In the genomic region with DNA sequence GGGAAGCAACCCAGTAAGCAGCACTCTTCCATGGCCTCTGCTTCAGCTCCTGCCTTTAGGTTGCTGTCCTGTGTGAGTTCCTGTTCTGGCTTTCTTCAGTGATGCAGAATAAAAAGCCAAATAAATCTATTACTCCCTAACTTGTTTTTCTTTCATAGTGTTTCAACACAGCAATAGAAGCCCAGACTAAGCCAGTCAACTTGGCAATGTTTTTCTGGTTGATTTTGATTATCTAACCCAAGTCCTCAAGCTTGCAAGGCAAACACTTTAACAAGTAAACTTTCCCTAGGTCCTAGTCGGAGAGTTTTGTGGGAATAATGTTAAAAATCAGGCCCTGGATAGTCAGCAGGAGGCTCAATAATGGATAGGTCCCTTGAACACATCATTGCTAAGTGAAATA, we compare ENCODE assay signal across 45 mouse cellular contexts. TPM values are rescaled to one million over a fixed set of nuclear protein-coding genes. Genes with fewer than 3 reads are reported as not detected.
"Had no signal": no experiment of that assay in that cellular context is flagged by ENCODE, and none has a peak within 500 bp of the region (broad histone marks: within the 10 kb centered on the region; RNA-seq: fewer than 3 reads in every experiment).

No protein-coding gene starts in this region.

- H3K36me3 ChIP-seq: limb, embryonic 10.5 days; limb, embryonic 12.5 days; limb, embryonic 13.5 days; limb, embryonic 15.5 days; liver, embryonic 13.5 days; liver, embryonic 15.5 days; lung, embryonic 15.5 days; midbrain, embryonic 10.5 days; midbrain, embryonic 12.5 days; midbrain, embryonic 13.5 days; midbrain, embryonic 15.5 days; neural tube, embryonic 12.5 days had no signal

- H3K9ac ChIP-seq: limb, embryonic 12.5 days; limb, embryonic 13.5 days; limb, embryonic 15.5 days; liver, embryonic 13.5 days; liver, embryonic 14.5 days; liver, embryonic 15.5 days; liver, postnatal 0 days; lung, embryonic 14.5 days; lung, embryonic 15.5 days; midbrain, embryonic 12.5 days; midbrain, embryonic 13.5 days; midbrain, embryonic 15.5 days; neural tube, embryonic 12.5 days had no signal

- H3K4me2 ChIP-seq: limb, embryonic 12.5 days; limb, embryonic 13.5 days; limb, embryonic 15.5 days; liver, embryonic 11.5 days; liver, embryonic 13.5 days; liver, embryonic 15.5 days; lung, embryonic 14.5 days; lung, embryonic 15.5 days; midbrain, embryonic 11.5 days; midbrain, embryonic 12.5 days; midbrain, embryonic 13.5 days; midbrain, embryonic 15.5 days; neural tube, embryonic 12.5 days had no signal

- H3K4me1 ChIP-seq: limb, embryonic 10.5 days; limb, embryonic 12.5 days; limb, embryonic 13.5 days; limb, embryonic 15.5 days; liver, embryonic 13.5 days; liver, embryonic 15.5 days; lung, embryonic 15.5 days; megakaryocyte, embryonic 14.5 days; midbrain, embryonic 10.5 days; midbrain, embryonic 12.5 days; midbrain, embryonic 13.5 days; midbrain, embryonic 15.5 days; neural tube, embryonic 12.5 days had no signal

- H3K9me3 ChIP-seq: limb, embryonic 10.5 days; limb, embryonic 15.5 days; liver, embryonic 15.5 days had no signal

- DNase-seq: left cerebral cortex, postnatal 4 days; liver; liver, embryonic 13.5 days; liver, postnatal 0 days; lung, adult 18-20 months; lung, adult 2 months; lung, embryonic 14.5 days; lung, postnatal 10 days; lung, postnatal 14 days; lung, postnatal 36 days; lung, postnatal 4 days; midbrain, embryonic 14.5 days had no signal

- H3K27ac ChIP-seq: left cerebral cortex, adult 2 months; limb, embryonic 10.5 days; limb, embryonic 12.5 days; limb, embryonic 13.5 days; limb, embryonic 15.5 days; liver, embryonic 13.5 days; liver, embryonic 14.5 days; liver, embryonic 15.5 days; lung, embryonic 15.5 days; macrophage; midbrain, embryonic 10.5 days; midbrain, embryonic 12.5 days; midbrain, embryonic 13.5 days; midbrain, embryonic 15.5 days; neural tube, embryonic 12.5 days had no signal

- H3K27me3 ChIP-seq: limb, embryonic 12.5 days; limb, embryonic 13.5 days; limb, embryonic 15.5 days; liver, embryonic 13.5 days; liver, embryonic 15.5 days; lung, embryonic 15.5 days; megakaryocyte, embryonic 14.5 days; midbrain, embryonic 12.5 days; midbrain, embryonic 13.5 days; midbrain, embryonic 15.5 days; neural tube, embryonic 12.5 days had no signal

- ATAC-seq: liver, postnatal 0 days; lung, postnatal 0 days; midbrain, embryonic 13.5 days; midbrain, embryonic 15.5 days; midbrain, embryonic 16.5 days had no signal

- H3K4me3 ChIP-seq: left cerebral cortex, adult 2 months; limb, embryonic 10.5 days; limb, embryonic 12.5 days; limb, embryonic 13.5 days; limb, embryonic 15.5 days; liver, embryonic 13.5 days; liver, embryonic 15.5 days; lung, embryonic 15.5 days; megakaryocyte, embryonic 14.5 days; midbrain, embryonic 10.5 days; midbrain, embryonic 12.5 days; midbrain, embryonic 13.5 days; midbrain, embryonic 15.5 days; myocyte; neural tube, embryonic 12.5 days had no signal

RNA-seq across cellular contexts. Expression of a gene that starts 17.5 kb away (rescaled TPM):
- total RNA-seq: left cerebral cortex, adult 2 months; left cerebral cortex, adult 8-10 months; left cerebral cortex, postnatal 10 days; left cerebral cortex, postnatal 14 days; left cerebral cortex, postnatal 25 days; left cerebral cortex, postnatal 36 days; left cerebral cortex, postnatal 4 days; megakaryocyte progenitor cell, adult 5-6 weeks; megakaryocyte, adult 5-6 weeks; megakaryocyte-erythroid progenitor cell, adult 5-6 weeks; midbrain, postnatal 0 days; monocyte, adult 5-6 weeks had no signal
- polyA plus RNA-seq: limb, embryonic 10.5 days; limb, embryonic 11.5 days; limb, embryonic 12.5 days; limb, embryonic 13.5 days; limb, embryonic 14.5 days; liver, embryonic 11.5 days; lung, embryonic 14.5 days; lung, embryonic 15.5 days; macrophage; midbrain, embryonic 10.5 days; midbrain, embryonic 11.5 days; midbrain, embryonic 12.5 days; midbrain, embryonic 13.5 days; midbrain, embryonic 14.5 days; midbrain, embryonic 15.5 days; midbrain, embryonic 16.5 days; midbrain, postnatal 0 days; myocyte; neural tube, embryonic 11.5 days; neural tube, embryonic 12.5 days had no signal
